Comparison of ENCODE assay signal across 18 mouse cellular contexts in the genomic region with DNA sequence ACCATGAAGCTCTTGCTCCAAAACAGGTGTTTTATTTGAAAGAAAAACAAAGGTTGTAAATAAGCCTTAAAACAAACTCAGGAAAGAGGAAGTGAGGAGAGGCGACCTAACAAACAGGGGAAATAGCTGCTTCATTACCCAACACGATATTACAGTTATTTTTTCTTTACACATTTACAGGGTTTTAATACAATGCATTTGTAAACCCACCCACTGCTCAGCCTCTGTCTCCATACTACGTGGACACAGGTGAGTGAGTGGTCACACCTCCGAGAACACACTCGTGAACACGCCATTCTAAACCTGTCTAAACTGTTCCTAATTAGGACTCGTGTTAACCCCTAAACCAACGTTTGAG.
A peak's percentile ranks its signal among the peaks of the same experiment; 100 is the strongest.
DNase-seq lines count a peak whose midpoint lies in the region; ATAC-seq and TF ChIP-seq lines count a peak whose summit lies in the region.
"Had no signal": no experiment of that assay in that cellular context is flagged by ENCODE, and none has a peak within 500 bp of the region (broad histone marks: within the 10 kb centered on the region; RNA-seq: fewer than 3 reads in every experiment).

No protein-coding gene starts in this region.

- no peak overlapping the region for H3K4me3 ChIP-seq in kidney, embryonic 14.5 days (ENCODE audit: low read length)
- H3K4me3 ChIP-seq in thymus, adult 2 months (ENCODE audit: control insufficient read depth, insufficient read depth, low read length), result no peak overlapping the region
- H3K4me3 ChIP-seq in hindbrain, embryonic 12.5 days, result no peak overlapping the region
- H3K4me3 ChIP-seq in midbrain, embryonic 13.5 days (replicated peaks), result no peak overlapping the region
- H3K4me3 ChIP-seq: left cerebral cortex, adult 2 months; limb, embryonic 13.5 days; neural tube, embryonic 12.5 days had no signal

- H3K27me3 ChIP-seq in kidney, embryonic 14.5 days (ENCODE audit: control insufficient read depth, insufficient read depth, low read length), result no peaks in the 10 kb centered on the region
- no peaks in the 10 kb centered on the region for H3K27me3 ChIP-seq in thymus, adult 2 months (ENCODE audit: control insufficient read depth, insufficient read depth, low read length)
- H3K27me3 ChIP-seq in hindbrain, embryonic 12.5 days, result peaks cover 83% of the 10 kb centered on the region
- H3K27me3 ChIP-seq in midbrain, embryonic 13.5 days, result peaks cover 69% of the 10 kb centered on the region
- H3K27me3 ChIP-seq: Patski had no signal

- no peaks in the 10 kb centered on the region for H3K36me3 ChIP-seq in kidney, embryonic 14.5 days (ENCODE audit: control insufficient read depth, insufficient read depth, low read length)
- H3K36me3 ChIP-seq in thymus, adult 2 months (ENCODE audit: control insufficient read depth, insufficient read depth, low read length), result no peaks in the 10 kb centered on the region
- H3K36me3 ChIP-seq in hindbrain, embryonic 12.5 days, result no peaks in the 10 kb centered on the region
- H3K36me3 ChIP-seq in midbrain, embryonic 13.5 days, result no peaks in the 10 kb centered on the region
- H3K36me3 ChIP-seq: limb, embryonic 13.5 days; neural tube, embryonic 12.5 days had no signal

- no peak for DNase-seq in kidney, postnatal 4 days
- DNase-seq in thymus, adult 2 months, result no peak
- no peak for DNase-seq in thymus, adult 18-20 months
- no peak for DNase-seq in left cerebral cortex, postnatal 10 days (ENCODE audit: extremely low spot score in 1 of 2, low spot score in 2 of 2)
- DNase-seq: adrenal gland, postnatal 14 days; cerebellum, adult 8-10 months; forebrain, postnatal 0 days; right cerebral cortex, postnatal 14 days had no signal

- H3K27ac ChIP-seq in kidney, embryonic 14.5 days (ENCODE audit: low read depth, low read length), result 0 out of 2 replicates have a peak overlapping the region, but pooled peaks have one; percentile 9
- peak overlapping the region; percentile 38 for H3K27ac ChIP-seq in thymus, adult 2 months (ENCODE audit: control insufficient read depth, insufficient read depth, low read length)
- H3K27ac ChIP-seq in hindbrain, embryonic 12.5 days, result no peak overlapping the region
- H3K27ac ChIP-seq in midbrain, embryonic 13.5 days, result no peak overlapping the region
- H3K27ac ChIP-seq: left cerebral cortex, adult 2 months; limb, embryonic 13.5 days; neural tube, embryonic 12.5 days had no signal

- WGBS in kidney, embryonic 14.5 days, result 62% methylated on average over 8 of the region's 8 CpGs
- WGBS in thymus, adult 2 months, result 62% methylated on average over 8 of the region's 8 CpGs
- WGBS in hindbrain, embryonic 12.5 days, result 87% methylated on average over 8 of the region's 8 CpGs
- 92% methylated on average over 8 of the region's 8 CpGs for WGBS in midbrain, embryonic 13.5 days

- H3K4me1 ChIP-seq in kidney, embryonic 14.5 days (ENCODE audit: control insufficient read depth, insufficient read depth, low read length), result peaks cover 28% of the 10 kb centered on the region
- H3K4me1 ChIP-seq in thymus, adult 2 months (replicated peaks; ENCODE audit: control insufficient read depth, insufficient read depth, low read length), result peaks cover 12% of the 10 kb centered on the region
- H3K4me1 ChIP-seq in hindbrain, embryonic 12.5 days, result peaks cover 19% of the 10 kb centered on the region
- H3K4me1 ChIP-seq in midbrain, embryonic 13.5 days (replicated peaks), result peaks cover 18% of the 10 kb centered on the region

- intact Hi-C loops in left cerebral cortex, postnatal 10 days (cut with DNase I), result no loop called here

- no peaks in the 10 kb centered on the region for H3K9me3 ChIP-seq in kidney, embryonic 14.5 days (ENCODE audit: control insufficient read depth, low read length)
- H3K9me3 ChIP-seq in hindbrain, embryonic 12.5 days (replicated peaks), result no peaks in the 10 kb centered on the region
- H3K9me3 ChIP-seq in midbrain, embryonic 13.5 days, result no peaks in the 10 kb centered on the region
- H3K9me3 ChIP-seq: limb, embryonic 13.5 days; neural tube, embryonic 12.5 days had no signal

- no peak overlapping the region for H3K9ac ChIP-seq in kidney, embryonic 14.5 days (ENCODE audit: low read depth, low read length)
- no peak overlapping the region for H3K9ac ChIP-seq in hindbrain, embryonic 12.5 days
- no peak overlapping the region for H3K9ac ChIP-seq in midbrain, embryonic 13.5 days (replicated peaks)
- H3K9ac ChIP-seq: forebrain, postnatal 0 days; limb, embryonic 13.5 days; neural tube, embryonic 12.5 days had no signal

- no peak for ATAC-seq in kidney, embryonic 14.5 days (ENCODE audit: low FRiP score, low TSS enrichment)
- peak; percentile 36 for ATAC-seq in monocyte, adult 5-6 weeks (replicated peaks; ENCODE audit: insufficient number of reproducible peaks, low FRiP score, low TSS enrichment, poor library complexity, severe bottlenecking)
- ATAC-seq in hindbrain, embryonic 12.5 days (ENCODE audit: low FRiP score), result no peak
- ATAC-seq in midbrain, embryonic 13.5 days, result no peak
- ATAC-seq: activated CD4-positive, CD25-positive, alpha-beta regulatory T cell, adult 4 months; forebrain, postnatal 0 days; inflammation-experienced regulatory T-cells, adult 6 months; Patski had no signal

- H3K4me2 ChIP-seq in kidney, embryonic 14.5 days (replicated peaks; ENCODE audit: low read depth, low read length), result no peak overlapping the region
- H3K4me2 ChIP-seq in hindbrain, embryonic 12.5 days (replicated peaks), result no peak overlapping the region
- no peak overlapping the region for H3K4me2 ChIP-seq in midbrain, embryonic 13.5 days (replicated peaks)
- H3K4me2 ChIP-seq: limb, embryonic 13.5 days; neural tube, embryonic 12.5 days had no signal

- no peak for TF ChIP-seq CTCF in thymus, adult 2 months (IDR thresholded peaks at IDR 0.05; ENCODE audit: borderline replicate concordance, control insufficient read depth, extremely low read depth, insufficient read depth, low read length, poor library complexity)

- TF ChIP-seq POLR2A in thymus, adult 2 months (IDR thresholded peaks at IDR 0.05; ENCODE audit: control insufficient read depth, extremely low read depth, insufficient read depth, low read length, poor library complexity), result no peak

Comparison
In these comparisons a context has a peak if more than half of its experiments do, and no peak if none do; other contexts are left out.
1. H3K27ac ChIP-seq: peak in kidney, embryonic 14.5 days (single experiment) and thymus, adult 2 months (single experiment); none in hindbrain, embryonic 12.5 days (single experiment) and midbrain, embryonic 13.5 days (single experiment).